Mouse (Mus musculus): Measurements from ENCODE around the gene Olfr1380. TPM values are rescaled to one million over a fixed set of nuclear protein-coding genes. Genes with fewer than 3 reads are reported as not detected.
"Not testable (repeated sequence)": the region's sequence is repeated elsewhere in the genome, so short reads cannot be mapped to it uniquely, and the experiment has no call there.

Olfr1380 gene
- polyA plus RNA-seq (2015; fragmentation: Nextera tagmentation; extraction: Ambion mirVana): not detected in 2 replicates

- not testable (repeated sequence) for H3K27me3 ChIP-seq; ATAC-seq (ENCODE audit: insufficient number of reproducible peaks, low FRiP score, low TSS enrichment, low read depth); H3K4me2 ChIP-seq; H3K9ac ChIP-seq; H3K4me1 ChIP-seq; H3K36me3 ChIP-seq; H3K4me3 ChIP-seq; H3K27ac ChIP-seq; H3K9me3 ChIP-seq
- 70% methylated on average over 5 of the region's 5 CpGs for WGBS
Measured at GRCm38 (mm10) chr11:49556578-49556977, at the start of gene Olfr1380. Gene Olfr1380, plus strand, starts transcription at chr11:49556878.

- 70% methylated on average over 5 of the region's 5 CpGs for WGBS
- Histone ChIP-seq H3K27ac (no peak overlapping the region), H3K4me1 (no peaks in the 10 kb centered on the region), H3K9me3 (no peaks in the 10 kb centered on the region), H3K36me3 (no peaks in the 10 kb centered on the region), H3K4me2 (no peak overlapping the region), H3K4me3 (no peak overlapping the region), H3K9ac (no peak overlapping the region), H3K27me3 (no peaks in the 10 kb centered on the region)
- no peak for ATAC-seq (ENCODE audit: insufficient number of reproducible peaks, low FRiP score, low TSS enrichment, low read depth)
Measured at GRCm38 (mm10) chr11:49518086-49518485, 38.6 kb upstream of the Olfr1380 start.

GRCm38 (mm10) chr11:49519348-49519747, 37.3 kb upstream of the Olfr1380 start, which contains the start of gene Olfr1383:
Gene Olfr1383, plus strand, starts transcription at chr11:49519648.
- Histone ChIP-seq H3K9ac (no peak within 1 kb of the TSS), H3K4me2 (no peak within 1 kb of the TSS), H3K27ac (no peak within 1 kb of the TSS), H3K9me3 (no peaks in the 10 kb centered on the region), H3K4me3 (no peak within 1 kb of the TSS), H3K4me1 (no peaks in the 10 kb centered on the region), H3K27me3 (no peaks in the 10 kb centered on the region), H3K36me3 (no peaks in the 10 kb centered on the region)
- no peak for ATAC-seq (ENCODE audit: insufficient number of reproducible peaks, low FRiP score, low TSS enrichment, low read depth)

GRCm38 (mm10) chr11:49527947-49528346, 28.7 kb upstream of the Olfr1380 start, which contains the start of gene Olfr1382:
Gene Olfr1382, plus strand, starts transcription at chr11:49528247.
- 82% methylated on average over 3 of the region's 3 CpGs for WGBS
- Histone ChIP-seq H3K9ac (no peak within 1 kb of the TSS), H3K4me1 (no peaks in the 10 kb centered on the region), H3K27me3 (no peaks in the 10 kb centered on the region), H3K36me3 (no peaks in the 10 kb centered on the region), H3K9me3 (no peaks in the 10 kb centered on the region), H3K4me3 (no peak within 1 kb of the TSS), H3K27ac (no peak within 1 kb of the TSS), H3K4me2 (no peak within 1 kb of the TSS)
- no peak for ATAC-seq (ENCODE audit: insufficient number of reproducible peaks, low FRiP score, low TSS enrichment, low read depth)

- Histone ChIP-seq H3K4me2 (no peak overlapping the region), H3K9me3 (no peaks in the 10 kb centered on the region), H3K4me1 (no peaks in the 10 kb centered on the region), H3K27me3 (no peaks in the 10 kb centered on the region), H3K27ac (no peak overlapping the region), H3K9ac (no peak overlapping the region), H3K36me3 (no peaks in the 10 kb centered on the region), H3K4me3 (no peak overlapping the region)
- ATAC-seq (ENCODE audit: insufficient number of reproducible peaks, low FRiP score, low TSS enrichment, low read depth): no peak
Measured at GRCm38 (mm10) chr11:49532761-49533160, 23.9 kb upstream of the Olfr1380 start.

- H3K27ac ChIP-seq; H3K36me3 ChIP-seq; H3K4me3 ChIP-seq; H3K4me1 ChIP-seq; ATAC-seq (ENCODE audit: insufficient number of reproducible peaks, low FRiP score, low TSS enrichment, low read depth); H3K4me2 ChIP-seq; H3K9me3 ChIP-seq; H3K27me3 ChIP-seq; H3K9ac ChIP-seq: not testable (repeated sequence)
- WGBS: 85% methylated on average over 2 of the region's 2 CpGs
Measured at GRCm38 (mm10) chr11:49536631-49537030, 20.0 kb upstream of the Olfr1380 start.

GRCm38 (mm10) chr11:49543149-49543548, 13.5 kb upstream of the Olfr1380 start, which contains the start of gene Olfr1381:
Gene Olfr1381, plus strand, starts transcription at chr11:49543449.
- not testable (repeated sequence) for H3K9me3 ChIP-seq; H3K36me3 ChIP-seq; ATAC-seq (ENCODE audit: insufficient number of reproducible peaks, low FRiP score, low TSS enrichment, low read depth); H3K9ac ChIP-seq; H3K4me1 ChIP-seq; H3K27me3 ChIP-seq; H3K4me3 ChIP-seq; H3K4me2 ChIP-seq; H3K27ac ChIP-seq
- WGBS: 73% methylated on average over 3 of the region's 3 CpGs

- WGBS: 73% methylated on average over 3 of the region's 3 CpGs
Measured at GRCm38 (mm10) chr11:49554033-49554432, 2.6 kb upstream of the Olfr1380 start.

GRCm38 (mm10) chr11:49575054-49575453, 18.4 kb downstream of the Olfr1380 start:
- H3K4me2 ChIP-seq; H3K4me1 ChIP-seq; ATAC-seq (ENCODE audit: insufficient number of reproducible peaks, low FRiP score, low TSS enrichment, low read depth); H3K27ac ChIP-seq; H3K4me3 ChIP-seq; H3K9ac ChIP-seq; H3K27me3 ChIP-seq; H3K36me3 ChIP-seq; H3K9me3 ChIP-seq: not testable (repeated sequence)
- WGBS: 35% methylated on average over 2 of the region's 2 CpGs

More at GRCm38 (mm10) chr11:49554033-49554432, 2.6 kb upstream of the Olfr1380 start:
- not testable (repeated sequence) for H3K36me3 ChIP-seq; ATAC-seq (ENCODE audit: insufficient number of reproducible peaks, low FRiP score, low TSS enrichment, low read depth); H3K9ac ChIP-seq; H3K4me3 ChIP-seq; H3K4me2 ChIP-seq; H3K4me1 ChIP-seq; H3K27me3 ChIP-seq; H3K9me3 ChIP-seq; H3K27ac ChIP-seq

GRCm38 (mm10) chr11:49580452-49580851, 23.8 kb downstream of the Olfr1380 start:
- ATAC-seq (ENCODE audit: insufficient number of reproducible peaks, low FRiP score, low TSS enrichment, low read depth); H3K27me3 ChIP-seq; H3K9me3 ChIP-seq; H3K9ac ChIP-seq; H3K4me2 ChIP-seq; H3K4me1 ChIP-seq; H3K27ac ChIP-seq; H3K4me3 ChIP-seq; H3K36me3 ChIP-seq: not testable (repeated sequence)
- 76% methylated on average over 8 of the region's 8 CpGs for WGBS

GRCm38 (mm10) chr11:49590213-49590612, 33.5 kb downstream of the Olfr1380 start:
- no peak overlapping the region for H3K4me3 ChIP-seq
- H3K9me3 ChIP-seq: no peaks in the 10 kb centered on the region
- H3K36me3 ChIP-seq: no peaks in the 10 kb centered on the region
- no peak overlapping the region for H3K27ac ChIP-seq
- 90% methylated on average over 19 of the region's 19 CpGs for WGBS
- H3K4me2 ChIP-seq: no peak overlapping the region
- H3K4me1 ChIP-seq: no peaks in the 10 kb centered on the region
- no peaks in the 10 kb centered on the region for H3K27me3 ChIP-seq
- H3K9ac ChIP-seq: no peak overlapping the region
- no peak for ATAC-seq (ENCODE audit: insufficient number of reproducible peaks, low FRiP score, low TSS enrichment, low read depth)

- not testable (repeated sequence) for H3K27me3 ChIP-seq; H3K36me3 ChIP-seq; ATAC-seq (ENCODE audit: insufficient number of reproducible peaks, low FRiP score, low TSS enrichment, low read depth); H3K9me3 ChIP-seq; H3K9ac ChIP-seq; H3K4me3 ChIP-seq; H3K4me1 ChIP-seq; H3K4me2 ChIP-seq; H3K27ac ChIP-seq
- 66% methylated on average over 2 of the region's 2 CpGs for WGBS
Measured at GRCm38 (mm10) chr11:49597149-49597548, 40.5 kb downstream of the Olfr1380 start.

- not testable (repeated sequence) for H3K36me3 ChIP-seq; H3K4me3 ChIP-seq; ATAC-seq (ENCODE audit: insufficient number of reproducible peaks, low FRiP score, low TSS enrichment, low read depth); H3K9me3 ChIP-seq; H3K27ac ChIP-seq; H3K4me2 ChIP-seq; H3K9ac ChIP-seq
- Histone ChIP-seq H3K4me1 (peaks cover 14% of the 10 kb centered on the region), H3K27me3 (peaks cover 38% of the 10 kb centered on the region)
- 80% methylated on average over 5 of the region's 5 CpGs for WGBS
Measured at GRCm38 (mm10) chr11:49608306-49608705, 51.6 kb downstream of the Olfr1380 start.
